Mouse (Mus musculus) left cerebral cortex, postnatal 10 days (tissue): ENCODE results near the gene Fam118b. TPM values are rescaled to one million over a fixed set of nuclear protein-coding genes. Genes with fewer than 3 reads are reported as not detected.

Source experiments
- DNase-seq, 2 experiments: peaks; one replicate each; pipeline ENCODE4 v3.0.0; 2021 to 2022; ENCODE audit warnings: low spot score in 2 of 2, mixed read lengths in 1 of 2; ENCODE audit errors: extremely low spot score in 1 of 2
- intact Hi-C: fragments of 180-260 bp; cut with DNase I; formaldehyde crosslinking; loops from one replicate; pipeline ENCODE4 v1.15.1; 2025
- total RNA-seq, 2 experiments: library from RNA; stranded (reverse); gene quantifications; 2 replicates each; pipeline ENCODE4 v1.2.3; 2021

Fam118b gene
- total RNA-seq, 2 experiments from 2014 or later: 20.5 to 23.7 TPM

GRCm38 (mm10) chr9:35204421-35204820 is 63.2 kb downstream of the Fam118b start:
- no peak for DNase-seq
- intact Hi-C loops: no loop called here

- no peak for DNase-seq
- intact Hi-C loops: no loop called here
Observed at GRCm38 (mm10) chr9:35203536-35203935, 64.1 kb downstream of the Fam118b start.

GRCm38 (mm10) chr9:35200529-35201060 is 67.0 kb downstream of the Fam118b start:
- no peak for DNase-seq
- intact Hi-C loops: no loop called here

GRCm38 (mm10) chr9:35199772-35200471 is 67.7 kb downstream of the Fam118b start, which contains the start of the genes Srpr and Tirap:
Gene Srpr (plus strand): TSS chr9:35200175.
Gene Tirap (minus strand): TSS chr9:35200291.
- intact Hi-C loops: no loop called here

GRCm38 (mm10) chr9:35198945-35199771 is 68.4 kb downstream of the Fam118b start:
- no peak for DNase-seq
- intact Hi-C loops: no loop called here

More at GRCm38 (mm10) chr9:35199772-35200471, 67.7 kb downstream of the Fam118b start, which contains the start of the genes Srpr and Tirap:
- DNase-seq: peak; percentile 67 to 94

GRCm38 (mm10) chr9:35198351-35198750 is 69.3 kb downstream of the Fam118b start:
- no peak for DNase-seq
- intact Hi-C loops: no loop called here

GRCm38 (mm10) chr9:35197625-35198024 is 70.0 kb downstream of the Fam118b start:
- intact Hi-C loops: no loop called here

GRCm38 (mm10) chr9:35194048-35194447 is 73.6 kb downstream of the Fam118b start:
- DNase-seq: no peak
- intact Hi-C loops: no loop called here

More at GRCm38 (mm10) chr9:35197625-35198024, 70.0 kb downstream of the Fam118b start:
- DNase-seq: no peak

- intact Hi-C loops: no loop called here
- no peak for DNase-seq
Observed at GRCm38 (mm10) chr9:35192983-35193542, 74.5 kb downstream of the Fam118b start.

- intact Hi-C loops: no loop called here
- DNase-seq: peak in 1 of 2 experiments; percentile 84
Observed at GRCm38 (mm10) chr9:35188700-35189099, 78.9 kb downstream of the Fam118b start.

GRCm38 (mm10) chr9:35187351-35187903 is 80.2 kb downstream of the Fam118b start:
- no peak for DNase-seq
- intact Hi-C loops: no loop called here

GRCm38 (mm10) chr9:35186430-35186829 is 81.2 kb downstream of the Fam118b start:
- intact Hi-C loops: no loop called here
- no peak for DNase-seq

GRCm38 (mm10) chr9:35183359-35183758 is 84.2 kb downstream of the Fam118b start:
- intact Hi-C loops: no loop called here
- no peak for DNase-seq

- DNase-seq: no peak
- intact Hi-C loops: no loop called here
Observed at GRCm38 (mm10) chr9:35182832-35183231, 84.8 kb downstream of the Fam118b start.

GRCm38 (mm10) chr9:35176124-35176659 is 91.4 kb downstream of the Fam118b start:
- DNase-seq: no peak
- intact Hi-C loops: no loop called here

- intact Hi-C loops: no loop called here
- peak; percentile 93 to 97 for DNase-seq
Observed at GRCm38 (mm10) chr9:35175251-35176123, 92.1 kb downstream of the Fam118b start, which contains the start of gene Dcps. Gene Dcps (minus strand): TSS chr9:35176061.

- no peak for DNase-seq
- intact Hi-C loops: no loop called here
Observed at GRCm38 (mm10) chr9:35173331-35173730, 94.3 kb downstream of the Fam118b start.

GRCm38 (mm10) chr9:35170071-35170470 is 97.5 kb downstream of the Fam118b start:
- intact Hi-C loops: no loop called here
- DNase-seq: no peak
